Mouse (Mus musculus) Muller cell, postnatal 12 days (primary cell): Measurements from ENCODE around the gene Dnah2.
"Not testable (repeated sequence)": the region's sequence is repeated elsewhere in the genome, so short reads cannot be mapped to it uniquely, and the experiment has no call there.

Experiments used
- DNase-seq: peaks from one replicate; pipeline ENCODE4 v3.0.0-alpha.2; 2015; ENCODE audit errors: inconsistent ontology term

Gene Dnah2

GRCm38 (mm10) chr11:69394591-69395167 is 154.2 kb downstream of the Dnah2 start:
- DNase-seq: not testable (repeated sequence)

GRCm38 (mm10) chr11:69390400-69391034 is 158.4 kb downstream of the Dnah2 start:
- DNase-seq: peak; percentile 49

- peak; percentile 63 for DNase-seq
Observed at GRCm38 (mm10) chr11:69389531-69390399, 159.1 kb downstream of the Dnah2 start.

GRCm38 (mm10) chr11:69388680-69389079 is 160.2 kb downstream of the Dnah2 start:
- DNase-seq: no peak

- no peak for DNase-seq
Observed at GRCm38 (mm10) chr11:69386758-69387157, 162.2 kb downstream of the Dnah2 start.

- no peak for DNase-seq
Observed at GRCm38 (mm10) chr11:69384979-69385378, 163.9 kb downstream of the Dnah2 start.

- peak; percentile 83 for DNase-seq
Observed at GRCm38 (mm10) chr11:69382478-69383105, 166.3 kb downstream of the Dnah2 start.

- no peak for DNase-seq
Observed at GRCm38 (mm10) chr11:69381356-69381755, 167.6 kb downstream of the Dnah2 start.

- no peak for DNase-seq
Observed at GRCm38 (mm10) chr11:69379600-69379999, 169.3 kb downstream of the Dnah2 start.

- no peak for DNase-seq
Observed at GRCm38 (mm10) chr11:69377766-69378165, 171.1 kb downstream of the Dnah2 start.

GRCm38 (mm10) chr11:69375646-69376045 is 173.3 kb downstream of the Dnah2 start:
- DNase-seq: no peak

- DNase-seq: no peak
Observed at GRCm38 (mm10) chr11:69373223-69373965, 175.5 kb downstream of the Dnah2 start.

- DNase-seq: no peak
Observed at GRCm38 (mm10) chr11:69372780-69373170, 176.1 kb downstream of the Dnah2 start.

- DNase-seq: no peak
Observed at GRCm38 (mm10) chr11:69372056-69372779, 176.7 kb downstream of the Dnah2 start.

GRCm38 (mm10) chr11:69371601-69372000 is 177.3 kb downstream of the Dnah2 start:
- no peak for DNase-seq

GRCm38 (mm10) chr11:69370817-69371215 is 178.1 kb downstream of the Dnah2 start:
- DNase-seq: no peak
